ENCODE assay signal across 16 mouse cellular contexts in genomic region chr5:118050743-118051142, GRCm38 (mm10). TPM values are rescaled to one million over a fixed set of nuclear protein-coding genes. Genes with fewer than 3 reads are reported as not detected.
"Had no signal": no experiment of that assay in that cellular context is flagged by ENCODE, and none has a peak within 500 bp of the region (broad histone marks: within the 10 kb centered on the region; RNA-seq: fewer than 3 reads in every experiment).

No protein-coding gene starts in this region.

- ATAC-seq: liver, postnatal 0 days; midbrain, embryonic 13.5 days had no signal

- H3K36me3 ChIP-seq: liver, embryonic 13.5 days; lung, embryonic 15.5 days; midbrain, embryonic 13.5 days; neural tube, embryonic 15.5 days had no signal

- H3K27ac ChIP-seq: liver, embryonic 13.5 days; lung, embryonic 15.5 days; macrophage; midbrain, embryonic 13.5 days; neural tube, embryonic 15.5 days had no signal

- H3K4me3 ChIP-seq: liver, embryonic 13.5 days; lung, embryonic 15.5 days; midbrain, embryonic 13.5 days; myocyte; neural tube, embryonic 15.5 days had no signal

- H3K9me3 ChIP-seq: liver, embryonic 13.5 days; lung, embryonic 15.5 days; midbrain, embryonic 13.5 days; neural tube, embryonic 15.5 days had no signal

- H3K9ac ChIP-seq: liver, embryonic 13.5 days; liver, postnatal 0 days; lung, embryonic 15.5 days; midbrain, embryonic 13.5 days; neural tube, embryonic 15.5 days had no signal

- H3K27me3 ChIP-seq: liver, embryonic 13.5 days; lung, embryonic 15.5 days; midbrain, embryonic 13.5 days; neural tube, embryonic 15.5 days had no signal

- H3K4me2 ChIP-seq: liver, embryonic 13.5 days; lung, embryonic 15.5 days; midbrain, embryonic 13.5 days; neural tube, embryonic 15.5 days had no signal

- H3K4me1 ChIP-seq: lung, embryonic 15.5 days; midbrain, embryonic 13.5 days; neural tube, embryonic 15.5 days had no signal

- DNase-seq: kidney, adult 9 months; kidney, postnatal 10 days; kidney, postnatal 4 days; left cerebral cortex, postnatal 4 days; liver, embryonic 13.5 days; liver, postnatal 0 days; lung, postnatal 14 days; right cerebral cortex, adult 18-20 months; right cerebral cortex, postnatal 25 days; thymus, adult 18-20 months; thymus, postnatal 25 days had no signal

RNA-seq across cellular contexts. Expression of gene Tesc, which starts 23.2 kb away (rescaled TPM):
- polyA plus RNA-seq: macrophage had no signal
